Mouse (Mus musculus) T-helper 2 cell (primary cell): Measurements from ENCODE around the gene Clip2.

ENCODE experiments used
- in situ Hi-C: fragments of 300-600 bp; cut with MboI, MseI; formaldehyde crosslinking; loops from one replicate; pipeline ENCODE4 v1.15.1; 2025; ENCODE audit warnings: high pct_unique_total_duplicates

The Clip2 gene

GRCm38 (mm10) chr5:134525971-134526711, 26.1 kb downstream of the Clip2 start:
- in situ Hi-C loops: no loop called here

GRCm38 (mm10) chr5:134523728-134524127, 28.5 kb downstream of the Clip2 start:
- in situ Hi-C loops: no loop called here

- in situ Hi-C loops: no loop called here
Measured at GRCm38 (mm10) chr5:134522524-134522923, 29.7 kb downstream of the Clip2 start.

- in situ Hi-C loops: no loop called here
Measured at GRCm38 (mm10) chr5:134521806-134522205, 30.4 kb downstream of the Clip2 start.

- in situ Hi-C loops: no loop called here
Measured at GRCm38 (mm10) chr5:134521131-134521530, 31.1 kb downstream of the Clip2 start.

GRCm38 (mm10) chr5:134520120-134520519, 32.1 kb downstream of the Clip2 start:
- in situ Hi-C loops: no loop called here

GRCm38 (mm10) chr5:134519471-134519870, 32.8 kb downstream of the Clip2 start:
- in situ Hi-C loops: no loop called here

- in situ Hi-C loops: no loop called here
Measured at GRCm38 (mm10) chr5:134512086-134512485, 40.1 kb downstream of the Clip2 start.

GRCm38 (mm10) chr5:134510266-134510665, 42.0 kb downstream of the Clip2 start:
- in situ Hi-C loops: no loop called here

- in situ Hi-C loops: no loop called here
Measured at GRCm38 (mm10) chr5:134508965-134509364, 43.3 kb downstream of the Clip2 start.

- in situ Hi-C loops: no loop called here
Measured at GRCm38 (mm10) chr5:134507859-134508399, 44.3 kb downstream of the Clip2 start.

- in situ Hi-C loops: no loop called here
Measured at GRCm38 (mm10) chr5:134507307-134507706, 44.9 kb downstream of the Clip2 start.

- in situ Hi-C loops: no loop called here
Measured at GRCm38 (mm10) chr5:134505810-134506292, 46.4 kb downstream of the Clip2 start.

GRCm38 (mm10) chr5:134502591-134502990, 49.6 kb downstream of the Clip2 start:
- in situ Hi-C loops: loop anchor here (5.0 kb wide), 2 partner anchors 80 to 115 kb away; partner anchors contain the start of genes Lat2 and Rfc2

- in situ Hi-C loops: loop anchor here (5.0 kb wide), 2 partner anchors 81 to 116 kb away; partner anchors contain the start of genes Lat2 and Rfc2
Measured at GRCm38 (mm10) chr5:134501453-134501852, 50.8 kb downstream of the Clip2 start.

- in situ Hi-C loops: loop anchor here (5.0 kb wide), 2 partner anchors 82 to 117 kb away; partner anchors contain the start of genes Lat2 and Rfc2
Measured at GRCm38 (mm10) chr5:134500681-134501080, 51.6 kb downstream of the Clip2 start.

- in situ Hi-C loops: loop anchor here (5.0 kb wide), 2 partner anchors 82 to 117 kb away; partner anchors contain the start of genes Lat2 and Rfc2
Measured at GRCm38 (mm10) chr5:134500062-134500461, 52.2 kb downstream of the Clip2 start.

GRCm38 (mm10) chr5:134497026-134497425, 55.2 kb downstream of the Clip2 start:
- in situ Hi-C loops: no loop called here

- in situ Hi-C loops: no loop called here
Measured at GRCm38 (mm10) chr5:134495796-134496195, 56.4 kb downstream of the Clip2 start.

GRCm38 (mm10) chr5:134494142-134494541, 58.1 kb downstream of the Clip2 start:
- in situ Hi-C loops: no loop called here

- in situ Hi-C loops: no loop called here
Measured at GRCm38 (mm10) chr5:134492956-134493355, 59.3 kb downstream of the Clip2 start.

GRCm38 (mm10) chr5:134491712-134492417, 60.4 kb downstream of the Clip2 start:
- in situ Hi-C loops: no loop called here
